In genomic region chr7:35586055-35586905, GRCm38 (mm10) we compare ENCODE assay signal across 8 mouse cellular contexts. TPM values are rescaled to one million over a fixed set of nuclear protein-coding genes. Genes with fewer than 3 reads are reported as not detected.
DNase-seq lines count a peak whose midpoint lies in the region; ATAC-seq lines count a peak whose summit lies in the region.

TSS of gene Ankrd27 (plus strand) at chr7:35586244.

- peak; percentile 96 for ATAC-seq in inflammation-experienced regulatory T-cells, adult 6 months
- peak; percentile 82 for ATAC-seq in megakaryocyte-erythroid progenitor cell, adult 5-6 weeks (replicated peaks; ENCODE audit: low FRiP score, low TSS enrichment, poor library complexity, severe bottlenecking)

- intact Hi-C loops in gastrocnemius, postnatal 14 days (cut with DNase I; ENCODE audit: low total_unique reads): no loop called here
- intact Hi-C loops in left cerebral cortex, postnatal 10 days (cut with DNase I): no loop called here

- DNase-seq in adrenal gland, adult (ENCODE audit: inconsistent age in 2 of 2, low spot score in 1 of 2): peak; percentile 96 to 99
- peak; percentile 99 for DNase-seq in embryo, embryonic 10.5 days (ENCODE audit: low spot score)
- DNase-seq in gastrocnemius, postnatal 14 days: peak; percentile 91
- DNase-seq in left cerebral cortex, postnatal 10 days (ENCODE audit: extremely low spot score in 1 of 2, low spot score in 2 of 2): peak; percentile 95 to 97
- peak; percentile 94 for DNase-seq in right cerebral cortex, postnatal 25 days
- peak; percentile 90 to 94 for DNase-seq in urinary bladder, postnatal 4 days (ENCODE audit: low spot score in 2 of 2)

RNA-seq across cellular contexts. Expression of gene Ankrd27, which starts in this region (rescaled TPM):
- 1 to 10 TPM; 9.6 to 9.7 TPM for total RNA-seq in gastrocnemius, postnatal 14 days (2021)
- polyA plus RNA-seq in inflammation-experienced regulatory T-cells, adult 6 months (2017; shearing (Covaris generic)): 10 to 100 TPM; 44.9 to 51.8 (median 50.5) TPM
- 10 to 100 TPM; 42.8 to 50.3 TPM for total RNA-seq in left cerebral cortex, postnatal 10 days (2021)
- 56.5 and 74.1 TPM in 2 replicates for total RNA-seq in megakaryocyte-erythroid progenitor cell, adult 5-6 weeks (2014; fragmentation: Nextera tagmentation)
- 45.4 and 57.9 TPM in 2 replicates for total RNA-seq in megakaryocyte-erythroid progenitor cell, adult 5-6 weeks (2017)

Comparison
In these comparisons a context has a peak if more than half of its experiments do, and no peak if none do; other contexts are left out.
1. Peak in every context shown above with its lines: DNase-seq and ATAC-seq.
2. RNA of gene Ankrd27 (total RNA-seq): 45.4 to 74.1 TPM in megakaryocyte-erythroid progenitor cell, adult 5-6 weeks and 42.8 to 50.3 TPM in left cerebral cortex, postnatal 10 days; 9.6 to 9.7 TPM in gastrocnemius, postnatal 14 days; every median in the first group is over 4 times any median in the second.